Mouse (Mus musculus) kidney, adult 2 months (tissue): ENCODE data around the gene Cdk5rap2. TPM values are rescaled to one million over a fixed set of nuclear protein-coding genes. Genes with fewer than 3 reads are reported as not detected.

Experiments
- DNase-seq: peaks from one replicate; pipeline ENCODE4 v3.0.0; 2021
- H3K27ac ChIP-seq: fragments of 200-500 bp; 2 replicates; pipeline ENCODE4 v1.5.1; 2012; ENCODE audit warnings: low read depth, low read length, control low read depth, inconsistent platforms; ENCODE audit not compliant: insufficient read depth
- H3K27me3 ChIP-seq: fragments of 200-500 bp; replicated peaks from 2 replicates; pipeline ENCODE4 v1.6.1; 2012; ENCODE audit warnings: mild to moderate bottlenecking, moderate library complexity, low read length, inconsistent platforms; ENCODE audit not compliant: control insufficient read depth, insufficient read depth
- H3K36me3 ChIP-seq: fragments of 200-500 bp; 2 replicates; pipeline ENCODE4 v1.6.1; 2012; ENCODE audit warnings: mild to moderate bottlenecking, moderate library complexity, low read length, inconsistent platforms; ENCODE audit not compliant: control insufficient read depth, insufficient read depth
- H3K4me1 ChIP-seq: fragments of 200-500 bp; 2 replicates; pipeline ENCODE4 v1.6.1; 2011; ENCODE audit warnings: low read length; ENCODE audit not compliant: control insufficient read depth, insufficient read depth
- H3K4me3 ChIP-seq: fragments of 200-500 bp; 2 replicates; pipeline ENCODE4 v1.5.1; 2011; ENCODE audit warnings: mild to moderate bottlenecking, low read depth, low read length, control low read depth; ENCODE audit not compliant: insufficient read depth
- CTCF ChIP-seq: fragments of 200-500 bp; conservative IDR thresholded peaks from 2 replicates; pipeline ENCODE4 v1.5.1; 2011; ENCODE audit warnings: low read depth, mild to moderate bottlenecking, control low read depth, low read length, moderate library complexity, mixed read lengths; ENCODE audit not compliant: insufficient read depth, insufficient read length
- POLR2A ChIP-seq: fragments of 200-500 bp; IDR thresholded peaks from one replicate; pipeline ENCODE4 v1.6.1; 2011; ENCODE audit warnings: low read depth, low read length, control low read depth
- WGBS: fragments of 180-500 bp; shearing (Covaris S2); methylation state at CpG from one replicate; pipeline ENCODE4 v1.1.7; 2018; 5-methylcytosine and 5-hydroxymethylcytosine counted together
- polyA plus RNA-seq: library from polyadenylated mRNA; depleted of rRNA; stranded (reverse); fragments of >200 nt; gene quantifications from 2 replicates; pipeline ENCODE4 v1.2.3, GENCODE M21; 2012

Gene Cdk5rap2
- polyA plus RNA-seq, 1 experiment, result 3.5 TPM

DNA sequence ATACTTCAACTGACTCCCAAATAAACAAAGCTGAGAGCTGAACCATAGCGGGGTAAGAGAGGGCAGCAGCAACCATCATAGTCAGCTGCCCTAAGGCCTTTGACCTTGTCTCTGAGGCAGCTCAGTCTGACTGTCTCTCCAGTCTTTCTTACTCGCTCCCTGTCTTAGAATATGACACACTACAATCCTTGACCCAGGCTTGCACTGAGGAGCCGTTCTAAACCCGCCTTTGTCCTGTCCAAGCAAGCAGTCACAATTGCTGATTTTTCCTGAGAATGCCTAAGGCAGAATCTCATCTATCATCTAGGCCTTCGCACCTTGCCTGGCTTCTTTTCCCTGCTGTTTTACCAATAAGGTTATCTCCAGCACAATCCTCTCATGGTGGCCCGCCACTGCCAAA lies 164.5 kb downstream of the Cdk5rap2 start:
- no peak overlapping the region for H3K27ac ChIP-seq
- no peaks in the 10 kb centered on the region for H3K4me1 ChIP-seq
- TF ChIP-seq CTCF (no peak), POLR2A (no peak)
- H3K4me3 ChIP-seq, result no peak overlapping the region
- 69% methylated on average over 6 of the region's 6 CpGs for WGBS
- H3K36me3 ChIP-seq, result no peaks in the 10 kb centered on the region; the same call in 1 of the 2 replicates
- H3K27me3 ChIP-seq, result no peaks in the 10 kb centered on the region
- no peak for DNase-seq

DNA sequence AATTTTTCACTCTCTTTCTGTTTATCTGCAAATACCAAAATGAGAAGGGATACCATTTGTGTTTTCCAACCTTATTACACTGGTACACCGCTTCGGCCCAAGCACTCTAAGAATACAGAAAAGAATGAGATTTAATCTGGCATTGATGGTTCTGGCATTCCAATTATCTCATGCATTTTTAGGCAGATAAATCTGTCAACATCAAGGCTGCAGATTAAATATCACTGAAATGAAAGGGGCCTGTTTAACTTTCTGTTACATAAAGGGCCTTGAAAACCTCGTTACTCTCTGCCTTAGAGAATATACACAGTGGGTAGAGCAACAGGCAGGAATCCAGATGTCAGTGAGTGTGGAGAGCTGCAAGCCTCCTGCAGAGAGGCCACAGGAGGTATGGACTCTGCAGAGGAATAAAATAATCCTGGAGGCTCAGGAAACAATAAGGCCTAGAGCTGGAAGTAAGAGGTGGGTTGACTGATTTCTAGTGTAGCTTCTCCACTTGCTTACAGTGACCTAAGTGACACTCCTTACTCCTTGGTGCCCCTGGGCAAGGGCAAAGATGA lies 166.6 kb downstream of the Cdk5rap2 start:
- Histone ChIP-seq H3K36me3 (no peaks in the 10 kb centered on the region; the same call in 1 of the 2 replicates), H3K4me1 (no peaks in the 10 kb centered on the region), H3K4me3 (no peak overlapping the region), H3K27ac (no peak overlapping the region), H3K27me3 (no peaks in the 10 kb centered on the region)
- TF ChIP-seq POLR2A, result no peak
- TF ChIP-seq CTCF, result no peak
- WGBS, result 83% methylated on average over 3 of the region's 3 CpGs
- DNase-seq, result no peak

DNA sequence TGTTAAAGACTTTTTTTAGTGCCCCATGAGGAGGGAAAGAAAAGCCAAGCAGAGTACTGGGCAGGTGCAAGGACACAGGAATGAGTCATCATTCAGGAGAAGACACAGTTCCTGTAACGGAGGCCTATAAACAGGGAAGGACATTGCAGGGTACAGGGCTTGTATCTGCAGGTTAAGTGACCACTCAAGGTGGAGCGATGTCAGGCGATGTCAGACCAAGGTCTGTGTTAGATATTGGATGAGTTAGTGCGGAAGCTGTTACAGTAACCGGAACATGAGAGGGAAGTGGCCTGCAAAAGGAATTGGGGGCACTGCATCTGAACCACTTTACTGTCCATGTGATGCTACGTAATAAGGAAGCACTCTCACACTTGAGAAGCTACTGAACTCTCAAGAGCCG lies 170.5 kb downstream of the Cdk5rap2 start:
- TF ChIP-seq CTCF (no peak), POLR2A (no peak)
- Histone ChIP-seq H3K27me3 (no peaks in the 10 kb centered on the region), H3K4me3 (no peak overlapping the region), H3K36me3 (peaks cover 2% of the 10 kb centered on the region; the same call in 1 of the 2 replicates), H3K27ac (no peak overlapping the region), H3K4me1 (no peaks in the 10 kb centered on the region)
- no peak for DNase-seq
- 93% methylated on average over 7 of the region's 7 CpGs for WGBS

DNA sequence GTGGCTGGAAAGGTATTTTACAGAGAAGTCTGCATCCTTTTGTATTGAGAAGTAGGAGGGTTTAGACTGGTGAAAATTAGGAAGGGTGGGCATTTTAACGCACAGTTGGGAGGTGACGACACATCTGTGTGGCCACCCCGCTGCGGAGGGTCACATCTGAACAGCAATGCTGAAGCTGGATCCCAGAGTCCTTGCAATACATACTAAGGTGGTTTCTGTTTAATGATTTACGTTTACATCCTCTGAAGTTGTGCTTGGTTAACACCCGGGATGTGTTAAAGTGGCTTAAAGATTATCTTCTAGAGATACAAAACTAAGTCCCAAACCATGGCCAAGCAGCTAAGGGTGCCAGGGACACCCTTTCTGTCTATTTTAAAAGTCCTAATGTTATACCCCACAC lies 171.4 kb downstream of the Cdk5rap2 start:
- Histone ChIP-seq H3K27ac (no peak overlapping the region), H3K27me3 (no peaks in the 10 kb centered on the region), H3K4me1 (no peaks in the 10 kb centered on the region), H3K4me3 (no peak overlapping the region), H3K36me3 (peaks cover 2% of the 10 kb centered on the region; the same call in 1 of the 2 replicates)
- 60% methylated on average over 6 of the region's 6 CpGs for WGBS
- DNase-seq, result no peak
- TF ChIP-seq POLR2A, result no peak
- no peak for TF ChIP-seq CTCF

DNA sequence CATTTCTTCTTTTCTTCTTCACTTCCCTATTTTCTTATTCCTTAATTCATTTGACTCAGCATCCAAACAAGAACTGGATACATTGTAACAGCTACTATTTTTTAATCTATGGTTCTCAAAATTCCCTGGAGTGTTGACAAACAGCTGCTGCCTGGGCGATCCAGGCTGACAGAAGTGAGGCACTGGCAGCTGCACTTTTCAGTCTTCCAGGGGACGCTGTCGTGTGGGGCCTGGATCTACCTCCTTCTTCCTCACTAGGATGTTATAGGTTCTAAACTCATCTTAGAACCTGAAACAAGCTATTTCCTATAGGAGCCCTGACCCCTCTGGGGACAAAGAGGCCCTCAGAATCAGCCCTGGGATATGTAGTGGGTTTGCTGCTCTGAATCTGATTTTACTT lies 177.9 kb downstream of the Cdk5rap2 start:
- WGBS, result 91% methylated on average over 3 of the region's 3 CpGs
- Histone ChIP-seq H3K4me3 (no peak overlapping the region), H3K36me3 (0 out of 2 replicates have a peak, but pooled peaks cover 2% of the 10 kb centered on the region), H3K4me1 (no peaks in the 10 kb centered on the region), H3K27ac (no peak overlapping the region), H3K27me3 (no peaks in the 10 kb centered on the region)
- no peak for DNase-seq
- TF ChIP-seq POLR2A (no peak), CTCF (no peak)

DNA sequence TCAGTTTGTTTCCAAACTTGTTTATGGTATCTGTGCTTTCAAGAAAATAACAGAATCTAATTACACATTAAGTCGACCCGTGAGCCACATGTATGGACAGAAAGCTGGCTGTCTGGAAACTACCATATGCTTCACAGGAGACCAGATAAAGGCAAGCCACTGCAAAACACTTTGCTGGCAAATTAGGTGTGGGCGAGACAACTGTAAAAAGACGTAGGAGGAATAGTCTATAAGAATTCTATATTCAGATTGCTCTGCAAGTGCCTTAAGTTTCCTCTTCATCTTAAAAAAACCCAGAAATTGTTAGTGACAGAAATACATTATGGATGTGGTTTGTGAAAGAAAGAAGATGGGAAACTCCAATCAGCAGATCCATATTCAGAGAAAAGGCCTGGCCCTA lies 180.4 kb downstream of the Cdk5rap2 start:
- 95% methylated on average over 4 of the region's 4 CpGs for WGBS
- Histone ChIP-seq H3K4me1 (no peaks in the 10 kb centered on the region), H3K4me3 (no peak overlapping the region), H3K27ac (no peak overlapping the region), H3K27me3 (no peaks in the 10 kb centered on the region), H3K36me3 (0 out of 2 replicates have a peak, but pooled peaks cover under 1% of the 10 kb centered on the region)
- no peak for DNase-seq
- TF ChIP-seq CTCF (no peak), POLR2A (no peak)

DNA sequence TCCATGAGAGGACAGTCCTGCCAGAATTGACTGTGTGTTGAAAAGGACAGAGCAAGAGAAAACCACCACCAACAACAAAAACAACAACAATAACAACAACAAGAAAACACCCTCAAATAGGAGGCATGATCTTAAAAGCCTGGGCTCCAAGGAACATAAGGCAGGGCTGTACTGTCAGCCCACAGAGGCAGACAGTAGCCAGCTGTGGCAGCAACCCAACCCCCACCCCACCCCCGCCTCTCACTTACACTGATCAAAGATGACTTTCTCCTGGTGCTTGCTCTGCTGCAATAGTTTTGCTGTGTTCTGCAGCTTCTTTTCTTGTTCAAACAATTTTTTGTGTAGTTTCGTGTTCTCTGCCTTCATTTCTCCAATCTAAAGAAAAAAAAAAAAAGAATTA lies 181.9 kb downstream of the Cdk5rap2 start:
- no peak for TF ChIP-seq POLR2A
- TF ChIP-seq CTCF, result no peak
- 84% methylated on average over 2 of the region's 2 CpGs for WGBS
- Histone ChIP-seq H3K4me1 (no peaks in the 10 kb centered on the region), H3K36me3 (no peaks in the 10 kb centered on the region), H3K4me3 (no peak overlapping the region), H3K27ac (no peak overlapping the region), H3K27me3 (no peaks in the 10 kb centered on the region)
- DNase-seq, result no peak
